Mouse (Mus musculus) heart, embryonic 12.5 days (tissue): ENCODE measurements at regions not wholly inside any gene's neighbourhood (a gene's known extent, or its start where the extent isn't known, plus 50 kb on each side); places are given as distances from the start of the nearest gene placed in this dataset.

Source experiments
- ATAC-seq: fragments of 200-750 bp; cut with Nextera tagmentation; 2 replicates; pipeline ENCODE4 v1.8.0; 2017; ENCODE audit warnings: moderate TSS enrichment, moderate library complexity; ENCODE audit not compliant: insufficient number of reproducible peaks, low FRiP score
- H3K27ac ChIP-seq: fragments of 300-500 bp; sonication (generic); 2 replicates; pipeline ENCODE4 v1.5.1; 2016; ENCODE audit warnings: mild to moderate bottlenecking, moderate library complexity; ENCODE audit not compliant: poor library complexity, severe bottlenecking
- H3K27me3 ChIP-seq: fragments of 300-500 bp; sonication (generic); replicated peaks from 2 replicates; pipeline ENCODE4 v1.6.1; 2016; ENCODE audit warnings: mild to moderate bottlenecking, moderate library complexity
- H3K36me3 ChIP-seq: fragments of 300-500 bp; sonication (generic); 2 replicates; pipeline ENCODE4 v1.6.1; 2016; ENCODE audit warnings: mild to moderate bottlenecking, moderate library complexity
- H3K4me1 ChIP-seq: fragments of 300-500 bp; sonication (generic); replicated peaks from 2 replicates; pipeline ENCODE4 v1.6.1; 2016; ENCODE audit warnings: mild to moderate bottlenecking
- H3K4me2 ChIP-seq: fragments of 300-500 bp; sonication (generic); 2 replicates; pipeline ENCODE4 v1.6.1; 2016; ENCODE audit warnings: mild to moderate bottlenecking, moderate library complexity
- H3K4me3 ChIP-seq: fragments of 300-500 bp; sonication (generic); 2 replicates; pipeline ENCODE4 v1.5.1; 2016; ENCODE audit warnings: mild to moderate bottlenecking
- H3K9ac ChIP-seq: fragments of 300-500 bp; sonication (generic); 2 replicates; pipeline ENCODE4 v1.6.1; 2016; ENCODE audit warnings: mild to moderate bottlenecking, moderate library complexity
- H3K9me3 ChIP-seq: fragments of 300-500 bp; sonication (generic); replicated peaks from 2 replicates; pipeline ENCODE4 v1.6.1; 2016; ENCODE audit warnings: mild to moderate bottlenecking, moderate library complexity
- WGBS: fragments of 180-500 bp; shearing (Covaris S2); methylation state at CpG from one replicate; pipeline ENCODE4 v1.1.7; 2016; 5-methylcytosine and 5-hydroxymethylcytosine counted together

DNA sequence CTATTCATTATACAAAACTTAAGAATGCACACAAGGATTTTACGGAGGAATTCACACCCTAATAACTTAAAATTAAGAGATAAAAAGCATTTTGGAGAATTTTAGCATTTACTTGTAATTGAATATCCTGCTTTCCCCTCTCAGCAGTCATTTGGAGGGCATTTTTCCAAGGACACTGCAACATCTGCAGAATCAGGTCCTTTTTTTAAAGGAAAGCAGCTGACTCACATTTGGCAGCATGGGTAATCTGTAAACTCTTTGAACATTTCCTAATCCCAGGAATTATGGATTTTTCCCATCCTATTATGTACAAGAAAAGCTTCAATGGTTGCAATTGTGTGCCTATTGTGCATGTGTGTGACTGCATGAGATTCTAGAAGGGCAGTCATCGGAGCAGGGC is 112.0 kb downstream of the Gm19410 start:
- no peaks in the 10 kb centered on the region for H3K27me3 ChIP-seq
- no peaks in the 10 kb centered on the region for H3K4me1 ChIP-seq
- no peak overlapping the region for H3K9ac ChIP-seq
- H3K4me3 ChIP-seq = no peak overlapping the region
- no peaks in the 10 kb centered on the region for H3K9me3 ChIP-seq
- H3K4me2 ChIP-seq = no peak overlapping the region
- H3K36me3 ChIP-seq = no peaks in the 10 kb centered on the region
- H3K27ac ChIP-seq = no peak overlapping the region
- ATAC-seq = no peak
- WGBS = 86% methylated on average over 2 of the region's 2 CpGs

DNA sequence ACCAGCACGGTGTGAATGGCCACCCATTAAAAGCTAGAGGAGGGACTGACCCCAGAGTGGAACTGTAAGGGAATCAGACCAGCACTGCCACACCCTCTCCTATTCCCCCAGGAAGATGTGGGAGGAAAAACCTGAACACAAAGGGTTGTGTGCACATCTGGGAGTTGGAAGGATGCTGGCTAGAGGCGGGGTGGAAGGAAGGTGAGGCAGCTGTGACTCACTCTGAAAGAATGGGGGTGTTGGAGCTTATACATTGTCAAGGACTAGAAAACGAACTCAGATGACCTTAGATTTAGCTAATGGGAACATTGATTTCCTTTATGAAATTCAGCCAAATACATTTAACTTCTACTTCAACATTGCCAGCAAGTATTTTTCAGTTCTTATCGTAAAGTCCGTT is 116.2 kb downstream of the Gm19410 start:
- Histone ChIP-seq H3K9me3 (peaks cover 6% of the 10 kb centered on the region), H3K27me3 (no peaks in the 10 kb centered on the region), H3K27ac (no peak overlapping the region), H3K4me1 (no peaks in the 10 kb centered on the region), H3K4me3 (no peak overlapping the region), H3K9ac (no peak overlapping the region), H3K36me3 (no peaks in the 10 kb centered on the region), H3K4me2 (no peak overlapping the region)
- WGBS = 62% methylated on average over 5 of the region's 5 CpGs
- no peak for ATAC-seq

DNA sequence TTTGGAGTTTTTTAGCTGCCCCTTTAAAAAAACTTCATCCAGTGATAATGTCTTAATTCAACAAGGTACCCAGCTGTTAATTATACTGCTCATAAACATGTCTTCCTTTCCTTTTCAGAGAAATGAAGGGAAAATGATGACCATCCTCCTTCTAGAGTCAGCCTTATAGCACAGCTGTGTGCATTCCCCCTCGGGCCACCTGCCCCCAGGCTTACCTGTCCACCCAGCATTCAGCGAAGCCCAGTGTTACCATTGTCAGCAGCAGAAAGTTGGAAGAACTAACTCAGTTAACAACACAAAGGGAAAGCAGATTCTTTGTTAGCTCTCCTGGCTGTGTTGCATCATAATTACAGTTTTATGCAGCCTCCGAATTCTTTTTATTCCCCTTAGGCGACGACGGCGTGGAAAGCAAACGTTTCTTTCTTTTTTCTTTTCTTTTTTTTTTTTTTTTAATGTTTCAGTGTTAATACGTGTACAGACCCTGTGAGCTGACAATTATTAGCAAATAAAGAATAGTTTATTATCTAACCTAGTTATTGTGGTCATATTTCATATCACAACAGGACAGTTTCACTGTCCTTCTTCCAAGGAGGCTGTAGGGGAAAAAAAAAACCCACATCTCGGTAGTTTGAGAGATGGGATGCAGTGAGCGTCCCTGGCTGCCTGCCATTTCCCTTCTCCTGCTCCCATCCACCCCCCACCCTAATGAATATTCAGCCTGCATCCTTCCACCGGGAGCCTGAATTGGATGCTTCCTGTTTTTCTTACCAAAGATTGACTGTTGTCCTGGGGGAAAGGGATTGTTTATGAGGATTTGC is 117.3 kb downstream of the Gm19410 start:
- H3K4me2 ChIP-seq = no peak overlapping the region
- peaks cover 6% of the 10 kb centered on the region for H3K9me3 ChIP-seq
- H3K27ac ChIP-seq = no peak overlapping the region
- H3K36me3 ChIP-seq = no peaks in the 10 kb centered on the region
- 44% methylated on average over 12 of the region's 12 CpGs for WGBS
- H3K4me3 ChIP-seq = no peak overlapping the region
- no peak overlapping the region for H3K9ac ChIP-seq
- no peak for ATAC-seq
- 0 out of 2 replicates have a peak, but pooled peaks cover under 1% of the 10 kb centered on the region for H3K4me1 ChIP-seq
- no peaks in the 10 kb centered on the region for H3K27me3 ChIP-seq

DNA sequence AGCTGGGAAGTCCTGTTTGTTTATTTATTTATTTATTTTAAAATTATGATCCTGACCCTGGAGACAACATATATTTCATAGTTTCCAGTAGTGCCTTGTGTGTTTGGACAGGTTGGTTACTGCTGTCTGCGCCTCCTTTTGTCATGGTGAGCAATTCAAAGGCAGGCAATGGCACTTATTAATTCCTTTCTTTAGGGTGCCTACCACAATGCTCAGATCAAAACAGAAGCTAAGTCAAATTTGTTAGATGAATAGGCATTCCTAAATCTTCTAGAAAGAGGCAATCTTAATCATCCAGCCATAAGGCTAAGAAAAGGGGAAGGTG is 117.8 kb downstream of the Gm19410 start:
- 71% methylated on average over 1 of the region's 1 CpGs for WGBS
- H3K4me3 ChIP-seq = no peak overlapping the region
- ATAC-seq = no peak
- no peak overlapping the region for H3K27ac ChIP-seq
- 0 out of 2 replicates have a peak, but pooled peaks cover 6% of the 10 kb centered on the region for H3K4me1 ChIP-seq
- H3K27me3 ChIP-seq = no peaks in the 10 kb centered on the region
- peaks cover 6% of the 10 kb centered on the region for H3K9me3 ChIP-seq
- no peak overlapping the region for H3K9ac ChIP-seq
- no peak overlapping the region for H3K4me2 ChIP-seq
- no peaks in the 10 kb centered on the region for H3K36me3 ChIP-seq

DNA sequence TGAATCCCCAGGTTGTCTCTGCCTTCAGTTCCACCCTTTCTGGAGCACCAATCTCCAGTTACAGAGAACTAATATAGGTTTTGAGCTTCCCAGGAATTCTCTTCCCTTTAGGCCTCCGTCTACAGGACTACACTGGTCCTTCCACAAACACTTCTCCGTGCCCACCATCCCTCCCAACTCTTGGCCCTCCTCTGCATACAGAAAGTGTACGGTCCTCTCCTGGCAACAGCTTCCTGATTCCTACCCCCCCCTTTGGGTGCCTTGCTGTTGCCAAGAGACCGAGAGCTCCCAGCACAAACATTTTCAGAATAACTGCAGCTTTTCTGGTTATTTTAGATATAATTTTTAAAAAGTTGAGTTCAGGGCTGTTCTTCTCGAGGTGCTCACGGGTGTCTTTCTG is 119.0 kb downstream of the Gm19410 start:
- WGBS = 80% methylated on average over 6 of the region's 6 CpGs
- no peak overlapping the region for H3K27ac ChIP-seq
- no peaks in the 10 kb centered on the region for H3K27me3 ChIP-seq
- no peak for ATAC-seq
- no peak overlapping the region for H3K9ac ChIP-seq
- H3K9me3 ChIP-seq = peaks cover 6% of the 10 kb centered on the region
- H3K4me3 ChIP-seq = no peak overlapping the region
- H3K4me1 ChIP-seq = 0 out of 2 replicates have a peak, but pooled peaks cover 6% of the 10 kb centered on the region
- no peak overlapping the region for H3K4me2 ChIP-seq
- H3K36me3 ChIP-seq = no peaks in the 10 kb centered on the region

DNA sequence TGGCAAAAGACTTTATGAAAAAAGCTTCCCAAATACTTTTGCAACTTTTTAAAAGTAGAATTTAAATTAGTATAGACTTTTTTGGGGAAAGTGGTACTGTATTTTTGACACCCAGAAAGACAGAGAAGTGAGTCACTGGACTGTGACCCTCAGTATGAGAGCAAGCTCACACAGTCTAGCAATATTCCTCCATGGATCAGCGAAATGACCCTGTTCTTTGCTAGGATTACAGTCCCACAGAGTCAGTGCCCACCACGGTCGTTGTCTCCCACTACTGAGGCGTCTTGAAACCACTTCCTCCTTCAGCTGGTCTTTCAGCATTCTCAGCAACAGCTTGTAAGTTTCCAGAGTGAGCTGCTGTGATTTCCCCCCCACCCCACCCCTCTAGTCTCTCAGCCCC is 124.5 kb downstream of the Gm19410 start:
- no peaks in the 10 kb centered on the region for H3K36me3 ChIP-seq
- H3K9me3 ChIP-seq = peaks cover 6% of the 10 kb centered on the region
- peaks cover 22% of the 10 kb centered on the region for H3K4me1 ChIP-seq
- H3K27me3 ChIP-seq = no peaks in the 10 kb centered on the region
- no peak overlapping the region for H3K4me2 ChIP-seq
- H3K27ac ChIP-seq = no peak overlapping the region
- ATAC-seq = no peak
- H3K4me3 ChIP-seq = no peak overlapping the region
- H3K9ac ChIP-seq = no peak overlapping the region
- 59% methylated on average over 4 of the region's 4 CpGs for WGBS

DNA sequence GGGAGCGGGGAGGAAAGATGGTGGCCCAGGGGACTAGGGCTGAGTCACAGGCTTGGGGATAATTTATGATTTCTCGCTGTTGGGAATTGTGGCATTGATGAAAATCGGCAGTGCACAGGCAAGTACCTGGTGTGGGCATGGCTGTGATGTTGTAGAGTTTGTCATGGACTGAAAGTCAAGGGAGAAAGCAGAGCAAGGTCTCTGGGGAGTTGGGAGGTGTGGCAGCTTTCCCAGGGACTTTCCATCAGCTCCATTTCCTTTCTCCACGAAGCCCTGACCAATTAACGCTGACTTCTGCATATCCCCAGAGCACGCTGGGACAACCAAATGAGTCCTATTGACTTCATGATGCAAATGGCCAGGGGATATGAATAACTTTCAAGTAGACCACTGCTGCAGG is 126.2 kb downstream of the Gm19410 start:
- Histone ChIP-seq H3K4me2 (no peak overlapping the region), H3K9ac (no peak overlapping the region), H3K27me3 (no peaks in the 10 kb centered on the region), H3K27ac (no peak overlapping the region), H3K4me1 (peaks cover 22% of the 10 kb centered on the region), H3K9me3 (no peaks in the 10 kb centered on the region), H3K36me3 (no peaks in the 10 kb centered on the region), H3K4me3 (no peak overlapping the region)
- WGBS = 77% methylated on average over 6 of the region's 6 CpGs
- no peak for ATAC-seq

DNA sequence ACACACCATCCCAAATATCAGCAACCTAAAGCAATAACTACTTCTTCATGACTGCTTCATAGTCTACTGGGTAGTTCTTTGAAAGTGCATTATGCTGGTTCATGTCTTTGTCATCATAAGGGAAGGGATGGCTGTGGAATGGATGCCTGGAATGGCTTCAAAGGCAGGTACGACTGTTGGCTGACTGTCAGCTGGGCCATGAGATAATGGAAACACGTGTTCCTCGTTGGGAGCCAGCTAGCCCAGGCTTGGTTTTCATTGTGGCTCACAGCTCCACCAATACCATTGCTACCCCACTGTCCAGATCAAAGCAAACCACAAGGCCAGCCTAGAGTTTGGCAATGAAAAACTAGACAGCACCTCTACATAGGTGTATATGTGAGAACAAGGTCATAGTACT is 132.9 kb downstream of the Gm19410 start:
- H3K27me3 ChIP-seq = no peaks in the 10 kb centered on the region
- peaks cover 5% of the 10 kb centered on the region; the same call in 1 of the 2 replicates for H3K4me1 ChIP-seq
- H3K9ac ChIP-seq = no peak overlapping the region
- 46% methylated on average over 3 of the region's 3 CpGs for WGBS
- H3K4me2 ChIP-seq = no peak overlapping the region
- no peak overlapping the region for H3K4me3 ChIP-seq
- H3K27ac ChIP-seq = no peak overlapping the region
- ATAC-seq = no peak
- H3K36me3 ChIP-seq = no peaks in the 10 kb centered on the region
- H3K9me3 ChIP-seq = no peaks in the 10 kb centered on the region

DNA sequence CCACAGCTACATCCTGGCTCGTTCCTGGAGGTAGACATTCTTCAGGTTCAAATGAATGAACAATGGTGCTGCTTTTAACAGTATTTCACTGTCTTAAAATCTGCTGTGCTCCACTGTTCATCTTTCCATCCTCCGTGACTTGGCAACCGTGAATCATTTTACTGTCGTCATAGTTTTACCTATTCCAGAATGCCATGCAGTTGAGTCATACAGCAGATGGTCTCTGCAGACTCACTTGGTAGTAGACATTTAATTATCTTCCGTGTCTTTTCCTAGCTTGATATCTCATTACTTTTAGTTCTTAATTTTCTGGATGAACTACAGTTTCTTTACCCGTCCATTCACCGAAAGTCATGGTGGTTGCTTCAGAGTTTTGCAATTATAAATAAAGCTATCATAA is 135.9 kb downstream of the Gm19410 start:
- H3K4me2 ChIP-seq = no peak overlapping the region
- H3K36me3 ChIP-seq = no peaks in the 10 kb centered on the region
- no peaks in the 10 kb centered on the region for H3K4me1 ChIP-seq
- no peak overlapping the region for H3K27ac ChIP-seq
- H3K4me3 ChIP-seq = no peak overlapping the region
- no peak for ATAC-seq
- H3K9me3 ChIP-seq = 0 out of 2 replicates have a peak, but pooled peaks cover 3% of the 10 kb centered on the region
- whole genome bisulfite sequencing = 81% methylated on average over 7 of the region's 7 CpGs
- no peak overlapping the region for H3K9ac ChIP-seq
- H3K27me3 ChIP-seq = no peaks in the 10 kb centered on the region

DNA sequence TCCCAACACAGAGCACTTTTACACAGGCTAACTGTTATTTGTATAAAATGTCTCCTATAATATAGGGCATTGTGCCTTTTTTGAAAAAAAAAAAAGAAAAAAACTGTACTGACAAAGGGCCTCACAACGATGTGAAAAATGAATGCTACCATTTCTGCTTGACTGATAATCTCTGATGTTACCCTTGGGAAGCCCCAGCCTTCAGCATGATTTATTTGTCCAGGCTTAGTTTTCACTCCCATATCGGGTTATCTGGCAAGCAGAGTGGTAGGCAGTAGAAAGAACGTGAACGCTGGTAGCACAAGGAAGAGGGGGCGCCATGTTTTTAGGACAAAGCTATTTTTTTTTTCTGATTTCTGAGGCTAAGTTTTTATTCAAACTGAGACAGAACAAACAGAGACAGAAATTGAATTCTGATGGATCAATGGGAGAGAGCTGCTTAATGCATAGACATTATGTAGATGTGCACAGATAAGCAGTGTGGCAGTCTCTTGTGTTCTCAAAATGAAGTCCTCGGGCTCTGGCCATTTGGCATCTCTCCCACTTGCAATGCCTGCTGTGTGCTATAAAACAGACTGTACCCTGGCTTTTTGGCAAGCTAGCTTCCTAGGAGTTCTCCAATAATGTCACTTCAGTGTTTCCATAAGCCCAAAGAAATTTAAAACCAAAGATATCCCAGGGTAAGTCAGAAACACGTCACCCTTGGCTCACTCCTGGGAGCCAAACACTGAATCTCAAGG is 139.3 kb downstream of the Gm19410 start:
- Histone ChIP-seq H3K27me3 (no peaks in the 10 kb centered on the region), H3K4me2 (no peak overlapping the region), H3K27ac (no peak overlapping the region), H3K4me3 (no peak overlapping the region), H3K9ac (no peak overlapping the region), H3K9me3 (0 out of 2 replicates have a peak, but pooled peaks cover 3% of the 10 kb centered on the region), H3K36me3 (no peaks in the 10 kb centered on the region), H3K4me1 (no peaks in the 10 kb centered on the region)
- 69% methylated on average over 7 of the region's 7 CpGs for WGBS
- ATAC-seq = no peak

DNA sequence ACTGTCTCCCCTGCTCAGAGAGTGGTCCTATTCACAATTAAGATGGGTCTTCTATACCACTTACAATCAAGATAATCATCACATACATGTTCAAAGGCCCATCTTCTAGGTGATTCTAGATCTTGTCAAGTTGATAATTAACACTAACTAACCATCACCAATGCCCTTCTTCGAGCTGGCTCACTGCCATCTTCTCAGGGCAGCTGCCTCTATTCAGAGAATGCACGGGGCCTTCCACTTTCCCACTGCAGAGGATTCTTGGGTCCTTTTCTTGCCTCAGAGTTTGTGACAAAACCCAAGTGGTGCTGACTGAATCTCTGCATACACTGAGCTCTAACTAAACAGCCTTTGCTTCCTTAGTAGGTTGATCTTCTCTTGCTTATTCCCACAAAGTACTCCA is 142.4 kb downstream of the Gm19410 start:
- WGBS = 77% methylated on average over 2 of the region's 2 CpGs
- 0 out of 2 replicates have a peak, but pooled peaks cover 3% of the 10 kb centered on the region for H3K9me3 ChIP-seq
- no peak overlapping the region for H3K9ac ChIP-seq
- no peak overlapping the region for H3K4me3 ChIP-seq
- no peaks in the 10 kb centered on the region for H3K27me3 ChIP-seq
- H3K4me2 ChIP-seq = no peak overlapping the region
- no peaks in the 10 kb centered on the region for H3K36me3 ChIP-seq
- no peak for ATAC-seq
- no peak overlapping the region for H3K27ac ChIP-seq
- H3K4me1 ChIP-seq = peaks cover 8% of the 10 kb centered on the region; the same call in 1 of the 2 replicates
